Mouse (Mus musculus): Measurements from ENCODE around the gene Nol4l. TPM values are rescaled to one million over a fixed set of nuclear protein-coding genes. Genes with fewer than 3 reads are reported as not detected.

Nol4l gene
- 9.4 and 10.3 TPM in 2 replicates for polyA plus RNA-seq (2015; fragmentation: Nextera tagmentation; extraction: Ambion mirVana)

DNA sequence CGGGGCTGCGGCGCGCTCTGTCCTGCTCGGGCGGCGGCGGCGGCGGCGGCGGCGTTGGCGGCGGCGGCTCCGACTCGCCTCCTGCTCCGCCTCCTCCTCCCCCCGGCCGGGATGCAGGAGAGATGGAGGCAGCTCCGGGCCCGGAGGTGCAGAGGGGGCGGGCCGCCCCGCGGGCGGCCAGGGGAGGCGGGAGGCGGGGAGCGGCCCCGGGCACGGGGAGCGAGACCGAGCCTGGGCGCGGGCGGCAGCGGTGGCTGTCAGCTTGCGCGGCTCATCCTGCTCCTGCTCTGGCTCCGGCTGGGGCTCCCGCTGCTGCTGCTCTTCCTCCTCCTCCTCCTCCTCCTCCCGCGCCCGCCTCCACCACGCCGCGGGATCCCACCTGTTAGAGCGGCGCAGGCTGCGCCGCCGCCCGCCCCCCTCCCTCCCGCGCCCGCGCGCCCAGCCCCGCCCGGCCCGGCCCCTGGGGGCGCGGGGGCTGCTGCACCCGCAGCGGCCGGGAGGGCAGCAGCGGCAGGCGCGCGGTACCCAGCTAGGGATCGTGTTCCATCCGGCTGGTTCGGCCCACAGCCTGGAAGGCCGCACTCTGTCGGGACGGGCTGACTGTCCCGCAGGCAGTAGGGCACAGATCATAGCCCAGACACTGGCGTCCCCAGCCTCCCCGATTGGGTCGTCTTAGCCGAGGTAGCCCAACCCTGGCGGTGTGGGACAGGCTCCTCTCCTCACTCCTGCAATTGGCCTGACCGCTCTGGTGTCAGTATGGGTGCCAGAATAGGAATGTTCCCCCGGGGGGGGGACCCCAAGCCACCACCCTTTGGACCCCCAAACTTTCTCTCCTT, at the start of gene Nol4l:
Gene Nol4l (minus strand): TSS at position 41 of the 836 bp plus-strand sequence.
- peak within 1 kb of the TSS; percentile 100 for H3K4me2 ChIP-seq (replicated peaks)

DNA sequence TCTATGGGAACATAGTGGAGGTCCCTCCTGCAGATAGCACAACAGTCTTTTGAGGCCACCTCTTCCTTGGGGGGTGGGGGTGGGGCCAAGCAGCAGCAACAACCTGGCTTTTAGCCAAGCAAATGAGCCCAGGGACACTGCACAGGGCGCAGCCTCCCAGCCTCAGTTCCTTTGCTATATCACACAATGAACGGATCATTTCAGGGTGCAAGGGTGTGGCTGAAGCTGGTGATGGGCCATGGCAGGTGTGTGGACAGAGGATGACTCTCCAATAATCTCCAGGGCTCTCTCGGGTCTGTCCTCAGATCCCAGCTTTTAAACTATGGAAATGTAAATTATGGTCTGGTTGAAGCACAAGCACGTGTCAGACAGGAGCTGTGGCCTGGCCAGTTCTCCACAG, 47.4 kb upstream of the Nol4l start:
- H3K9me3 ChIP-seq (replicated peaks) = no peaks in the 10 kb centered on the region
- no peak overlapping the region for H3K9ac ChIP-seq
- H3K27ac ChIP-seq (replicated peaks) = no peak overlapping the region
- no peaks in the 10 kb centered on the region for H3K4me1 ChIP-seq
- no peak for ATAC-seq (ENCODE audit: insufficient number of reproducible peaks, low FRiP score, low TSS enrichment, low read depth)
- H3K4me2 ChIP-seq (replicated peaks) = no peak overlapping the region
- no peaks in the 10 kb centered on the region for H3K27me3 ChIP-seq
- no peak overlapping the region for H3K4me3 ChIP-seq (replicated peaks)
- H3K36me3 ChIP-seq = no peaks in the 10 kb centered on the region
- 55% methylated on average over 4 of the region's 4 CpGs for WGBS

More for the DNA sequence above, at the start of gene Nol4l:
- Histone ChIP-seq H3K36me3 (no peaks in the 10 kb centered on the region), H3K9me3 (replicated peaks) (no peaks in the 10 kb centered on the region), H3K9ac (peak within 1 kb of the TSS; percentile 37), H3K27me3 (peaks cover 28% of the 10 kb centered on the region), H3K4me3 (replicated peaks) (peak within 1 kb of the TSS; percentile 67), H3K4me1 (peaks cover 43% of the 10 kb centered on the region), H3K27ac (replicated peaks) (no peak within 1 kb of the TSS)
- ATAC-seq (ENCODE audit: insufficient number of reproducible peaks, low FRiP score, low TSS enrichment, low read depth) = peak; percentile 6; the same call in 1 of the 2 replicates
- WGBS = under 1% methylated on average over 34 of the region's 86 CpGs

DNA sequence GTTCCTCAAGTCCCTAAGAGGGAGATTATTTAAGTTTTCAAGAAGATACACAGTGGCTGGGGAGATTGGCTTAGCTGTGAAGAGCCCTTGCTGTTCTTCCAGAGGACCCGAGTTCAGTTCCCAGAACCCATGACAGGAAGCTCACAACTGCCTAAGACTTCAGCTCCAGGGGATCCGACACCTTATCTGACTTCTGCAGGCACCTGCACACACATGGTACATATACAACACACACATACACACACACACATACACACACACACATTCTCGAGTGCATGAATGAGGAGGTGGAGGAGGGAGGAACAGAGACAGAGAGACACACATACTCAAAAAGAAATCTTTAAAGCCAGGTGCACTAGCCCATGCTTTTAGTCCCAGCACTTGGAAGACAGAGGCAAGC, 46.4 kb upstream of the Nol4l start:
- Histone ChIP-seq H3K27me3 (no peaks in the 10 kb centered on the region), H3K4me3 (replicated peaks) (no peak overlapping the region), H3K9ac (no peak overlapping the region), H3K36me3 (no peaks in the 10 kb centered on the region), H3K9me3 (replicated peaks) (no peaks in the 10 kb centered on the region), H3K27ac (replicated peaks) (no peak overlapping the region), H3K4me1 (no peaks in the 10 kb centered on the region), H3K4me2 (replicated peaks) (no peak overlapping the region)
- 81% methylated on average over 3 of the region's 3 CpGs for WGBS
- ATAC-seq (ENCODE audit: insufficient number of reproducible peaks, low FRiP score, low TSS enrichment, low read depth) = no peak

DNA sequence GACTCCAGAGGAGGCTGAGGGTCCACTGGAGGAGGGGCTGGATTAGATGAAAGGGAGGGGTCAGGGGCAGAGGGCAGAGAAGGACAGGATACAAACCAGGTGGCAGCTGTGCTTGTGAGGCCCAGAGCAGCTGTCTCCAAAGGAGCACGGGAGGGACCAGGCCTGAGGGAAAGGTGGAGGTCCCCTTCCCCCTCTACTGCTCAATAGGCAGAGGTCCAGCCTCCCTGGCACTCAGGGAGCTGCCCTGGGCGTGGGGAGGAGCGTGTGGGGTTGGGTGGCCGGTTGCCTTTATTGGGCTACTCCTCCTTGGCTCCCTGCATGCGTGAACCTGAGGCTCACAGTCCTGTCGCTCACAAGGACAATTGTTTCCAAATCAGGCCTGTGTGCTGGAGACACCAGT, 45.8 kb upstream of the Nol4l start:
- H3K4me2 ChIP-seq (replicated peaks) = no peak overlapping the region
- no peak overlapping the region for H3K4me3 ChIP-seq (replicated peaks)
- no peaks in the 10 kb centered on the region for H3K27me3 ChIP-seq
- ATAC-seq (ENCODE audit: insufficient number of reproducible peaks, low FRiP score, low TSS enrichment, low read depth) = no peak
- no peaks in the 10 kb centered on the region for H3K9me3 ChIP-seq (replicated peaks)
- no peak overlapping the region for H3K9ac ChIP-seq
- 52% methylated on average over 6 of the region's 6 CpGs for WGBS
- H3K36me3 ChIP-seq = no peaks in the 10 kb centered on the region
- H3K4me1 ChIP-seq = no peaks in the 10 kb centered on the region
- H3K27ac ChIP-seq (replicated peaks) = no peak overlapping the region

DNA sequence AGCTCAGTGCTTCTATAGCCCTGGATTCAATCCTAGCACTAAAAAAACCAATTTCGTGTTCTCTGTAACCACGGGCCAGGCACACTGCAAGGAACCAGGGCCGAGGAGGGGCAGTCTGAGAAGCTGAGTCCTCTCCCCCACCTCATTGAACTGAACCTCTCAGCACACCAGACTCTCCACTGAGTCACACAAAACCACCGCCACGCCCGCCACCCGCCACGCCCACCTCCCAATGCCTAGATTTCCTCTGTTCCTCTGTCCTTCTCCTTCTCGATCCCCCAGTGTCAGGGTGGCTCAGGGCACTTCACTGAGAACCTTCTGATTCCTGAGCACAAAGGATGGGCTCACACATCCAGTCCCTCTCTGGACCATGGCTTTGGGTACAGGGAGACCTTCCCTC, 43.3 kb upstream of the Nol4l start:
- WGBS = 87% methylated on average over 9 of the region's 9 CpGs
- no peaks in the 10 kb centered on the region for H3K9me3 ChIP-seq (replicated peaks)

DNA sequence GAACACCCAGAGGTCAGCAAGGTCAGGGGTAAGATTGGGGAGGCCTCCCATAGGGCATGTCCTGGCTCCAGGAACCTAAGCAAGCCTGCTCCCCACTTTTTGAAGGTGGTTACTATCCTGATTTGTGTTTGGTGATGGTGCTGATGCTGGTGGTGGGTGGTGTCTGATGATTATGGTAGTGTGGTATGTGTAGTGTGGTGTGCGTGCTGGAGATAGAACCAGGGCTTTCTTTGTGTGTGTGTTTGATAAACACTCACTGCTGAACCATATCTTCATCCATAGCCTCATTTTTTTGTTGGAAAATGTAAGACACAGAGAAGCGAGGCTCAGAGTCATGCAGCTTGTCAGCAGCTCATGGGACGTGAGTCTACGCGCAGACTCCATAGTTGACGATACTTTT, 38.8 kb upstream of the Nol4l start:
- Histone ChIP-seq H3K27me3 (no peaks in the 10 kb centered on the region; the same call in 1 of the 2 replicates), H3K4me3 (replicated peaks) (no peak overlapping the region), H3K36me3 (no peaks in the 10 kb centered on the region), H3K27ac (replicated peaks) (no peak overlapping the region), H3K9ac (no peak overlapping the region), H3K4me1 (no peaks in the 10 kb centered on the region), H3K9me3 (replicated peaks) (no peaks in the 10 kb centered on the region), H3K4me2 (replicated peaks) (no peak overlapping the region)
- no peak for ATAC-seq (ENCODE audit: insufficient number of reproducible peaks, low FRiP score, low TSS enrichment, low read depth)
- WGBS = 88% methylated on average over 6 of the region's 6 CpGs

More for the DNA sequence above, 43.3 kb upstream of the Nol4l start:
- Histone ChIP-seq H3K4me3 (replicated peaks) (no peak overlapping the region), H3K4me1 (no peaks in the 10 kb centered on the region), H3K27ac (replicated peaks) (no peak overlapping the region), H3K27me3 (no peaks in the 10 kb centered on the region), H3K9ac (no peak overlapping the region), H3K4me2 (replicated peaks) (no peak overlapping the region), H3K36me3 (no peaks in the 10 kb centered on the region)
- no peak for ATAC-seq (ENCODE audit: insufficient number of reproducible peaks, low FRiP score, low TSS enrichment, low read depth)

DNA sequence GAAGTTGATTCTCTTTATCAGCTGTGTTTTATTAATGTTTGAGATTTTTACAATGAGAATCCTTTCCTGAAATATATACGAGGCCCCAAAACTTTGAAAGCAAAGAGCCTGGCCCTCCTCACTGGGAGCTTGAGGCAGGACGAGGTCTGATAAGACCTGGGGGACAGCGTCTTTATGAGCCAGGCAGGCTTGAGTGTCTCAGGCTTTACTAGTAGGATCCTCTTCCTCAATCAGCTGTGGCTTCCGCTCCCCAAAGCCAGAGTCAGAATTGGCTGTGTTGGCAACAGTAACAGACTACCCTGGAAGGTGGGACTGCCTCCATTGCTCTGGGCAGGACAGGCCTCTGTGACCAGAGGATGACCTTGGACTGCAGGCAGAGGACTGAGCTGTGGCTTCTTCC, 38.2 kb upstream of the Nol4l start:
- H3K9ac ChIP-seq = no peak overlapping the region
- H3K9me3 ChIP-seq (replicated peaks) = no peaks in the 10 kb centered on the region
- H3K4me1 ChIP-seq = no peaks in the 10 kb centered on the region
- no peaks in the 10 kb centered on the region for H3K36me3 ChIP-seq
- no peak overlapping the region for H3K4me3 ChIP-seq (replicated peaks)
- H3K27ac ChIP-seq (replicated peaks) = no peak overlapping the region
- H3K4me2 ChIP-seq (replicated peaks) = no peak overlapping the region
- WGBS = 72% methylated on average over 4 of the region's 4 CpGs
- no peak for ATAC-seq (ENCODE audit: insufficient number of reproducible peaks, low FRiP score, low TSS enrichment, low read depth)
- no peaks in the 10 kb centered on the region; the same call in 1 of the 2 replicates for H3K27me3 ChIP-seq

DNA sequence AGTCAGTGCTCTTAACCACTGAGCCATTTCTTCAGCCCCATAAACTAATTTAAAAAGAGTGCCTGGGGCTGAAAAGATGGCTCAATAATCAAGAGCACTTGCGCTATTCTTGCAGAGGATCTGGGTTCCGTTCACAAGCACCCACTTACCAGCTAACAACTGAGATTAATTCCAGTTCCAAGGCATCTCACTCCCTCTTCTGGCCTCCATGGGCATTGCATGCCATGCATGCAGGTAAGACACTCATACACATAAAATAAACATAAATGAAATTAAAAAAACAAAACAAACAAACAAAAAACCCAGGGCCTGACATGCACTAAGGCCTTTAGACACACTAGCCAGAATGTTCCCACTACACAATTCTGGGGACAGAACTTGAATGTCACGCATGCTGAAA, 34.6 kb upstream of the Nol4l start:
- no peak for ATAC-seq (ENCODE audit: insufficient number of reproducible peaks, low FRiP score, low TSS enrichment, low read depth)
- no peak overlapping the region for H3K9ac ChIP-seq
- H3K27ac ChIP-seq (replicated peaks) = no peak overlapping the region
- H3K4me2 ChIP-seq (replicated peaks) = no peak overlapping the region
- no peak overlapping the region for H3K4me3 ChIP-seq (replicated peaks)
- peaks cover 22% of the 10 kb centered on the region for H3K4me1 ChIP-seq
- 84% methylated on average over 3 of the region's 3 CpGs for WGBS
- H3K27me3 ChIP-seq = peaks cover 6% of the 10 kb centered on the region; the same call in 1 of the 2 replicates
- H3K36me3 ChIP-seq = no peaks in the 10 kb centered on the region
- no peaks in the 10 kb centered on the region for H3K9me3 ChIP-seq (replicated peaks)

DNA sequence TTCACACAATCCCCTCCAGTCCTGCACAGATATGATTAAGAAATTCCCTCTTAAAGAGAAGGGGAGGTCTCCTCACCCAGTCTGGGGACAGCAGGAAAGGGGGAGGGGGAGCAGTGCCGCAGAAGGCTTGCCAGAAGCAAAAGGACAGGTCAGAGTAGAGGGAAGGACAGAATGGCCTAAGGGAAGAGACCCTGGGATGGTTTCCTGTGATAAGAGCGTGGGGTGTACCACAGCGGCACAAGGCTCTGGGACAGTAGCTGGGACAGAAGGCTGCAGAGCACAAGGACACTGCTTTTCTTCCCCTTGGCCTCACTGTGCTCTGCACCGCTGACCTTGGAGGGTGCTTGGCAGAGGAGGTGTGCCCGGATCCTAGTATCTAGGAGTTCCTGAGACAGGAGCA, 31.8 kb upstream of the Nol4l start:
- 0 out of 2 replicates have a peak, but pooled peaks have one; percentile 6 for ATAC-seq (ENCODE audit: insufficient number of reproducible peaks, low FRiP score, low TSS enrichment, low read depth)
- H3K4me1 ChIP-seq = peaks cover 22% of the 10 kb centered on the region
- H3K4me3 ChIP-seq (replicated peaks) = no peak overlapping the region
- no peaks in the 10 kb centered on the region for H3K36me3 ChIP-seq
- no peak overlapping the region; the same call in 1 of the 2 replicates for H3K27ac ChIP-seq (replicated peaks)
- peaks cover 6% of the 10 kb centered on the region; the same call in 1 of the 2 replicates for H3K27me3 ChIP-seq
- no peak overlapping the region for H3K9ac ChIP-seq
- no peaks in the 10 kb centered on the region for H3K9me3 ChIP-seq (replicated peaks)
- WGBS = 34% methylated on average over 5 of the region's 5 CpGs
- peak overlapping the region; percentile 45 for H3K4me2 ChIP-seq (replicated peaks)

DNA sequence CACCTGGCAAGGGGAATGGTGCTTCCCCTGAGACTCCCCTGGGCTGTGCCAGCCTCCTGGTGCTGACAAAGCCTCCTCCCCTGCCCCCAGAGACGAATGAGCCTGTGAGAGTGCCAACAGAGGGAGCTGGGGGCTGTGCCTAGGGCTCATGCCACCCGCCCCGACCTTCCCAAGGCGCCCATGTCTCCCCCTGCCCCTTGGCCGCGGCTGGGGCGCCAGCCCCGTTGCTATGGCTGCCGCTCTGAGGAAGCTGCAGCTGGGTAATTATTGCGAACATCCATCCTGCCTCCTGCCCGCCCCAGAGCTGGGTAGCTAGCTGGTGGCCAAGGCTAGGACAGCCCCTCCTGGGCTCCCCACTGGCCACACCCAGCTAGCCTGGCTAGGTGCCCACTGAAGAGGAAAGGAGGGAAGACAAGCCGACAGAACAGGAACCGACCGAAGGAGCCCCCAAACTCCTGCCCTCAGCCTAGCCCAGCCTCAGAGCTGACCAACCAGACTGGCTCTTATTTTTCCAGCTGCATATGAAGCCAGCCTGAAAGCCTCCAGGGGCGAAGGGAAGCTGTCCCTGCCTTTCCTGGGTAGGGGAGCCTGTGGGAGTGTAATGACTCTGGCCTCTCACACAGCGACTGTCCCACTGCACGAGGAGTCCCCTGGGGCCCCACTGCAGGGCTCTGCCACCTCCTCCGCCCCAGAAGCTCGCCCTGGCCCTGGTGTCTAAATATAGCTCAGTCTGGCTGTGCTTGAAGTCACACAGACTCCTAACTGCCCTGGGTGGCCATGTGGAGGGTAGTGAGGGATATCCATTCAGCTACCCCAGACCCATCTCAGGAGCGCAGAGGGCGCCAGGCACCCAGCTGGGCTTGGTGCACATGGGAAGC, 31.1 kb upstream of the Nol4l start:
- H3K4me1 ChIP-seq = peaks cover 22% of the 10 kb centered on the region
- H3K9ac ChIP-seq = no peak overlapping the region
- no peaks in the 10 kb centered on the region for H3K9me3 ChIP-seq (replicated peaks)
- peak overlapping the region; percentile 18 for H3K4me3 ChIP-seq (replicated peaks)
- 0 out of 2 replicates have a peak, but pooled peaks cover 6% of the 10 kb centered on the region for H3K27me3 ChIP-seq
- peak overlapping the region; percentile 45 for H3K4me2 ChIP-seq (replicated peaks)
- ATAC-seq (ENCODE audit: insufficient number of reproducible peaks, low FRiP score, low TSS enrichment, low read depth) = peak; percentile 51; the same call in 1 of the 2 replicates
- H3K36me3 ChIP-seq = no peaks in the 10 kb centered on the region
- peak overlapping the region; percentile 30 for H3K27ac ChIP-seq (replicated peaks)
- WGBS = 8% methylated on average over 21 of the region's 21 CpGs

DNA sequence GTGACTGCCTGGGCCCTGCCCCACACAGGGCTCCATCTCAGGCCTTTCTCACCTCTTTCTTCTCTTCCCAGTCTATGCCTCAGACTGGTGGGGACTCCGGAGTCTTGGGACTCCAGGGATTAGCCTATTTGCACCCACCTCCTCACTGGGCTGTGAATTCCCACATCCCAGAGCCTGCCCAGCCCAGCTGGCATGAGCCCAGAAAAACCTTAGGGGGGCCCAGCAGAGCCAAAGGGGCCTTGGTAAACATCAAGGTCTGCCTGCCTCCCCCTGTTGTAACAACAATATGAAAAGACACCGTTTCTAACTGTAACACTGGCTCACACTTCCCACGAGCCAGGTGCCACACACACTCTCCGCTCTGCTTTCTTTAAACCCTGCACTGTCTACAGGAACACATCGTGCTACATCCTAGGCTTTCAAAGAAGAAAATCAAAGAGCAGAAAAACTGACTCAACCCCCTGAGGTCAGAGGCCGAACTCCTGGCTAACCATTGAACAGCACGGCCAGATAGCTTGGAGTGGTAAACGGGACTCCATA, 29.9 kb upstream of the Nol4l start:
- 61% methylated on average over 8 of the region's 8 CpGs for WGBS
- Histone ChIP-seq H3K4me2 (replicated peaks) (no peak overlapping the region), H3K9ac (no peak overlapping the region), H3K36me3 (no peaks in the 10 kb centered on the region), H3K4me3 (replicated peaks) (no peak overlapping the region), H3K27ac (replicated peaks) (no peak overlapping the region), H3K27me3 (0 out of 2 replicates have a peak, but pooled peaks cover 6% of the 10 kb centered on the region), H3K9me3 (replicated peaks) (no peaks in the 10 kb centered on the region), H3K4me1 (peaks cover 22% of the 10 kb centered on the region)
- ATAC-seq (ENCODE audit: insufficient number of reproducible peaks, low FRiP score, low TSS enrichment, low read depth) = no peak
